Mouse (Mus musculus) midbrain, embryonic 12.5 days (tissue): Measurements from ENCODE around the gene Pvr. TPM values are rescaled to one million over a fixed set of nuclear protein-coding genes. Genes with fewer than 3 reads are reported as not detected.
"Not testable (repeated sequence)": the region's sequence is repeated elsewhere in the genome, so short reads cannot be mapped to it uniquely, and the experiment has no call there.

Source experiments
- ATAC-seq: fragments of 200-750 bp; cut with Nextera tagmentation; 2 replicates; pipeline ENCODE4 v1.8.0; 2017; ENCODE audit warnings: low read depth, moderate TSS enrichment, moderate library complexity; ENCODE audit not compliant: low FRiP score
- H3K27ac ChIP-seq: fragments of 300-500 bp; sonication (generic); replicated peaks from 2 replicates; pipeline ENCODE4 v1.5.1; 2016; ENCODE audit warnings: mild to moderate bottlenecking
- H3K27me3 ChIP-seq: fragments of 300-500 bp; sonication (generic); 2 replicates; pipeline ENCODE4 v1.6.1; 2016; ENCODE audit warnings: mild to moderate bottlenecking
- H3K36me3 ChIP-seq: fragments of 300-500 bp; sonication (generic); 2 replicates; pipeline ENCODE4 v1.6.1; 2016
- H3K4me1 ChIP-seq: fragments of 300-500 bp; sonication (generic); 2 replicates; pipeline ENCODE4 v1.6.1; 2016
- H3K4me2 ChIP-seq: fragments of 300-500 bp; sonication (generic); replicated peaks from 2 replicates; pipeline ENCODE4 v1.6.1; 2016; ENCODE audit warnings: mild to moderate bottlenecking, moderate library complexity
- H3K4me3 ChIP-seq: fragments of 300-500 bp; sonication (generic); 2 replicates; pipeline ENCODE4 v1.5.1; 2016; ENCODE audit warnings: mild to moderate bottlenecking
- H3K9ac ChIP-seq: fragments of 300-500 bp; sonication (generic); replicated peaks from 2 replicates; pipeline ENCODE4 v1.6.1; 2016; ENCODE audit warnings: mild to moderate bottlenecking, moderate library complexity
- H3K9me3 ChIP-seq: fragments of 300-500 bp; sonication (generic); 2 replicates; pipeline ENCODE4 v1.6.1; 2016; ENCODE audit warnings: mild to moderate bottlenecking
- WGBS: fragments of 180-500 bp; shearing (Covaris S2); methylation state at CpG from one replicate; pipeline ENCODE4 v1.1.7; 2016; 5-methylcytosine and 5-hydroxymethylcytosine counted together
- polyA plus RNA-seq: library from polyadenylated mRNA; unstranded; fragments of >200 nt; fragmentation: Nextera tagmentation; extraction: Ambion mirVana; gene quantifications from 2 replicates; pipeline ENCODE4 v1.2.1, GENCODE M21; 2016

Gene Pvr
- polyA plus RNA-seq, 1 experiment from 2014 or later, result 3.4 TPM

GRCm38 (mm10) chr7:19932133-19932876 is 11.3 kb upstream of the Pvr start:
- Histone ChIP-seq H3K27me3 (no peaks in the 10 kb centered on the region; the same call in 1 of the 2 replicates), H3K4me1 (peaks cover 5% of the 10 kb centered on the region; the same call in 1 of the 2 replicates), H3K4me3 (no peak overlapping the region), H3K27ac (no peak overlapping the region), H3K9me3 (no peaks in the 10 kb centered on the region), H3K36me3 (no peaks in the 10 kb centered on the region), H3K9ac (no peak overlapping the region), H3K4me2 (peak overlapping the region; percentile 49)
- 26% methylated on average over 13 of the region's 13 CpGs for WGBS
- 0 out of 2 replicates have a peak, but pooled peaks have one; percentile 39 for ATAC-seq

- not testable (repeated sequence) for H3K27me3 ChIP-seq, H3K9me3 ChIP-seq, H3K4me3 ChIP-seq, ATAC-seq, H3K9ac ChIP-seq, H3K36me3 ChIP-seq, H3K4me2 ChIP-seq, H3K4me1 ChIP-seq, H3K27ac ChIP-seq
- WGBS, result 77% methylated on average over 6 of the region's 6 CpGs
These were observed 9.5 kb upstream of the Pvr start for GRCm38 (mm10) chr7:19930481-19930880.

GRCm38 (mm10) chr7:19928486-19928885 is 7.5 kb upstream of the Pvr start:
- no peak overlapping the region for H3K9ac ChIP-seq
- no peaks in the 10 kb centered on the region; the same call in 1 of the 2 replicates for H3K27me3 ChIP-seq
- peaks cover 10% of the 10 kb centered on the region; the same call in 1 of the 2 replicates for H3K4me1 ChIP-seq
- H3K36me3 ChIP-seq, result no peaks in the 10 kb centered on the region
- ATAC-seq, result no peak
- no peak overlapping the region for H3K27ac ChIP-seq
- no peak overlapping the region for H3K4me2 ChIP-seq
- no peak overlapping the region for H3K4me3 ChIP-seq
- no peaks in the 10 kb centered on the region for H3K9me3 ChIP-seq
- 61% methylated on average over 5 of the region's 5 CpGs for WGBS

GRCm38 (mm10) chr7:19926849-19927480 is 6.0 kb upstream of the Pvr start:
- no peak for ATAC-seq
- Histone ChIP-seq H3K4me1 (0 out of 2 replicates have a peak, but pooled peaks cover 7% of the 10 kb centered on the region), H3K4me2 (no peak overlapping the region), H3K27ac (no peak overlapping the region), H3K27me3 (no peaks in the 10 kb centered on the region; the same call in 1 of the 2 replicates), H3K9ac (no peak overlapping the region), H3K36me3 (no peaks in the 10 kb centered on the region), H3K9me3 (no peaks in the 10 kb centered on the region), H3K4me3 (no peak overlapping the region)
- 76% methylated on average over 2 of the region's 2 CpGs for WGBS

GRCm38 (mm10) chr7:19925376-19925775 is 4.4 kb upstream of the Pvr start:
- H3K4me2 ChIP-seq, result no peak overlapping the region
- ATAC-seq, result no peak
- H3K4me1 ChIP-seq, result 0 out of 2 replicates have a peak, but pooled peaks cover 7% of the 10 kb centered on the region
- 83% methylated on average over 1 of the region's 1 CpGs for WGBS
- no peaks in the 10 kb centered on the region for H3K9me3 ChIP-seq
- H3K4me3 ChIP-seq, result no peak overlapping the region
- H3K27me3 ChIP-seq, result no peaks in the 10 kb centered on the region
- no peaks in the 10 kb centered on the region for H3K36me3 ChIP-seq
- H3K27ac ChIP-seq, result no peak overlapping the region
- no peak overlapping the region for H3K9ac ChIP-seq

- Histone ChIP-seq H3K27me3 (no peaks in the 10 kb centered on the region), H3K36me3 (no peaks in the 10 kb centered on the region), H3K4me3 (no peak overlapping the region), H3K9me3 (no peaks in the 10 kb centered on the region), H3K9ac (no peak overlapping the region), H3K4me2 (no peak overlapping the region), H3K27ac (no peak overlapping the region), H3K4me1 (0 out of 2 replicates have a peak, but pooled peaks cover 9% of the 10 kb centered on the region)
- 14% methylated on average over 10 of the region's 15 CpGs for WGBS
- ATAC-seq, result no peak
These were observed 2.8 kb upstream of the Pvr start for GRCm38 (mm10) chr7:19923797-19924196.

- H3K9me3 ChIP-seq, result no peaks in the 10 kb centered on the region
- H3K36me3 ChIP-seq, result no peaks in the 10 kb centered on the region
- ATAC-seq, result no peak
- H3K4me2 ChIP-seq, result no peak overlapping the region
- no peak overlapping the region for H3K4me3 ChIP-seq
- no peak overlapping the region for H3K9ac ChIP-seq
- 45% methylated on average over 2 of the region's 2 CpGs for WGBS
- H3K27me3 ChIP-seq, result no peaks in the 10 kb centered on the region
- no peak overlapping the region for H3K27ac ChIP-seq
- H3K4me1 ChIP-seq, result 0 out of 2 replicates have a peak, but pooled peaks cover 9% of the 10 kb centered on the region
These were observed 2.4 kb upstream of the Pvr start for GRCm38 (mm10) chr7:19923354-19923753.

- WGBS, result 33% methylated on average over 4 of the region's 4 CpGs
These were observed 824 bp downstream of the Pvr start for GRCm38 (mm10) chr7:19920166-19920505.

GRCm38 (mm10) chr7:19914558-19914957 is 6.4 kb downstream of the Pvr start:
- no peak overlapping the region for H3K4me3 ChIP-seq
- no peak overlapping the region for H3K27ac ChIP-seq
- H3K36me3 ChIP-seq, result no peaks in the 10 kb centered on the region
- H3K4me1 ChIP-seq, result no peaks in the 10 kb centered on the region
- no peaks in the 10 kb centered on the region for H3K9me3 ChIP-seq
- no peak for ATAC-seq
- H3K4me2 ChIP-seq, result no peak overlapping the region
- no peaks in the 10 kb centered on the region for H3K27me3 ChIP-seq
- WGBS, result 94% methylated on average over 7 of the region's 7 CpGs
- H3K9ac ChIP-seq, result no peak overlapping the region

More at GRCm38 (mm10) chr7:19920166-19920505, 824 bp downstream of the Pvr start:
- peak overlapping the region; percentile 73; the same call in 1 of the 2 replicates for H3K9ac ChIP-seq
- peak overlapping the region; percentile 56; the same call in 1 of the 2 replicates for H3K27ac ChIP-seq
- H3K36me3 ChIP-seq, result no peaks in the 10 kb centered on the region
- H3K4me2 ChIP-seq, result peak overlapping the region; percentile 82
- peak; percentile 21; the same call in 1 of the 2 replicates for ATAC-seq
- H3K4me3 ChIP-seq, result peak overlapping the region; percentile 72
- 0 out of 2 replicates have a peak, but pooled peaks cover 9% of the 10 kb centered on the region for H3K4me1 ChIP-seq
- no peaks in the 10 kb centered on the region for H3K9me3 ChIP-seq
- H3K27me3 ChIP-seq, result no peaks in the 10 kb centered on the region

GRCm38 (mm10) chr7:19911695-19912524 is 9.1 kb downstream of the Pvr start:
- no peak overlapping the region for H3K27ac ChIP-seq
- H3K4me1 ChIP-seq, result no peaks in the 10 kb centered on the region
- H3K9me3 ChIP-seq, result peaks cover 1% of the 10 kb centered on the region; the same call in 1 of the 2 replicates
- H3K9ac ChIP-seq, result no peak overlapping the region
- no peak overlapping the region for H3K4me2 ChIP-seq
- H3K4me3 ChIP-seq, result no peak overlapping the region
- H3K27me3 ChIP-seq, result no peaks in the 10 kb centered on the region
- H3K36me3 ChIP-seq, result peaks cover 8% of the 10 kb centered on the region; the same call in 1 of the 2 replicates
- no peak for ATAC-seq
- 84% methylated on average over 23 of the region's 23 CpGs for WGBS

GRCm38 (mm10) chr7:19911292-19911658 is 9.7 kb downstream of the Pvr start:
- H3K27me3 ChIP-seq, result no peaks in the 10 kb centered on the region
- ATAC-seq, result no peak
- H3K9me3 ChIP-seq, result peaks cover 6% of the 10 kb centered on the region; the same call in 1 of the 2 replicates
- H3K36me3 ChIP-seq, result peaks cover 13% of the 10 kb centered on the region; the same call in 1 of the 2 replicates
- no peaks in the 10 kb centered on the region for H3K4me1 ChIP-seq
- H3K4me2 ChIP-seq, result no peak overlapping the region
- WGBS, result 89% methylated on average over 6 of the region's 6 CpGs
- H3K9ac ChIP-seq, result no peak overlapping the region
- no peak overlapping the region for H3K27ac ChIP-seq
- no peak overlapping the region for H3K4me3 ChIP-seq
